In the genomic region with DNA sequence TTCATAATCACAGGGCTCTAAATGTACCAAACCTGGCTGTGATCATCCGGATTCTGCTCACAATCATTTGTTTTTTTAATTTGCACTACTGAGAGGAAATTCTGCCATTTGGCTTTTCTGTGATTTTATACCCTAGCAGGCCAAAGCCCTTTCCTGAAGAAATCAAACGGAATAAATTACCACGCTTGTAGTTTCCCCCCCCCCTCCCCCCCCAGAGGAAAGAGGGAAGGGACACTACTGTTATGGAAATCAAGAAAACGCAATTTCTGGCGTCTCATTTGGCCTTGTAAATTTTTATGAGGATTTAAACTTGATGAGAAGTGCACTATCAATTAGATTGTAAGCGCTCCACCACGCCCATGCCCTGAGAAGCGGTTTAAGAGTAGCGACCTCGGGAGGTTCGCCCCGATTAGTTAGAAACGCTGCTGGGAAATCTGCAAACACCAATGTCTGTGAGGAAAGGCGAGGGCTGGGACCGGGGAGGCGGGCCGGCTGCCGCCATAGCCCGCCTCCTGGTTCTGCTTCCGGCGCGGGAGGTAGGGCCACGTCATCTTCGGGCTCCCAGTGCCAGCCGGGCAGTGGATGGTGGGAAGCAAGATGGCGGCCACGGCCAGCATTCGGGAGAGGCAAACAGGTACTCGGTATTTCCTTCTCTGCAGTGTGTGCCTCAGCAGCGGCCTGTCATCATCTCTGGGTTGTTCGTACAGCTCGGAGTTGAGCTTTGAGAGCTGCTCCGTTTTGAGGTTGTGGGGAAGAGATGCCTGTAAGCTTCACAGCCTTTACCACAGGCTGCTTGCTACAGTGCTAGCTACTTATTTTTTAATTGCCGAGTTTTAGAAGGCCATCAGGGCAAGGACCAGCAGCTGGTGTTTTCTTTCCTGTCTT, we compare ENCODE assay signal across 8 mouse cellular contexts. TPM values are rescaled to one million over a fixed set of nuclear protein-coding genes. Genes with fewer than 3 reads are reported as not detected.
DNase-seq lines count a peak whose midpoint lies in the region; ATAC-seq and TF ChIP-seq lines count a peak whose summit lies in the region.

Gene Scfd1 (plus strand): TSS at position 508 of the 885 bp plus-strand sequence.

- peak within 1 kb of the TSS; percentile 76 for H3K27ac ChIP-seq in MEL (ENCODE audit: control insufficient read depth, low read depth, low read length)
- H3K27ac ChIP-seq in cerebellum, adult 2 months (ENCODE audit: insufficient read depth, low read length): peak within 1 kb of the TSS; percentile 32
- H3K27ac ChIP-seq in forebrain, postnatal 0 days (ENCODE audit: low read depth, low read length): peak within 1 kb of the TSS; percentile 87
- peak within 1 kb of the TSS; percentile 72 for H3K27ac ChIP-seq in lung, embryonic 15.5 days

- TF ChIP-seq CTCF in MEL (IDR thresholded peaks at IDR 0.05 in 2 of 3, conservative IDR thresholded peaks at IDR 0.05 in 1 of 3; ENCODE audit: control insufficient read depth in 1 of 3, insufficient read depth in 1 of 3, low read depth in 2 of 3, low read length in 3 of 3, poor library complexity in 1 of 3, severe bottlenecking in 1 of 3): no peak
- no peak for TF ChIP-seq CTCF in cerebellum, adult 2 months (IDR thresholded peaks at IDR 0.05; ENCODE audit: borderline replicate concordance, insufficient read depth, low read depth, low read length)
- 0 out of 2 replicates have a peak, but pooled peaks have one; percentile 8 for TF ChIP-seq CTCF in forebrain, postnatal 0 days (IDR thresholded peaks at IDR 0.05; ENCODE audit: low read depth)

- H3K36me3 ChIP-seq in MEL (ENCODE audit: control insufficient read depth in 1 of 2, insufficient read depth in 2 of 2, low read length in 2 of 2): peaks cover 2 to 18% of the 10 kb centered on the region in 2 experiments
- H3K36me3 ChIP-seq in forebrain, postnatal 0 days (ENCODE audit: insufficient read depth): peaks cover 16% of the 10 kb centered on the region
- H3K36me3 ChIP-seq in lung, embryonic 15.5 days: peaks cover 25% of the 10 kb centered on the region

- H3K79me2 ChIP-seq in MEL (ENCODE audit: control insufficient read depth, insufficient read depth, low read length, poor library complexity): peaks cover 9% of the 10 kb centered on the region

- no peaks in the 10 kb centered on the region for H3K9me3 ChIP-seq in MEL (replicated peaks; ENCODE audit: insufficient read depth, low read length)
- no peaks in the 10 kb centered on the region for H3K9me3 ChIP-seq in forebrain, postnatal 0 days (ENCODE audit: low read length)
- no peaks in the 10 kb centered on the region for H3K9me3 ChIP-seq in lung, embryonic 15.5 days

- H3K4me2 ChIP-seq in forebrain, postnatal 0 days (ENCODE audit: low read depth): peak within 1 kb of the TSS; percentile 61
- peak within 1 kb of the TSS; percentile 50 for H3K4me2 ChIP-seq in lung, embryonic 15.5 days

- WGBS in cerebellum, adult 2 months: 1% methylated on average over 34 of the region's 34 CpGs
- WGBS in forebrain, postnatal 0 days: under 1% methylated on average over 34 of the region's 34 CpGs
- 2% methylated on average over 34 of the region's 34 CpGs for WGBS in lung, embryonic 15.5 days

- H3K4me1 ChIP-seq in MEL (ENCODE audit: control insufficient read depth in 1 of 2, insufficient read depth in 2 of 2, low read length in 2 of 2): no peaks in the 10 kb centered on the region; a peak in 1 of 4 replicates
- H3K4me1 ChIP-seq in cerebellum, adult 2 months (ENCODE audit: control insufficient read depth, insufficient read depth, low read length): no peaks in the 10 kb centered on the region; the same call in 1 of the 2 replicates
- H3K4me1 ChIP-seq in forebrain, postnatal 0 days (ENCODE audit: insufficient read depth): no peaks in the 10 kb centered on the region
- H3K4me1 ChIP-seq in lung, embryonic 15.5 days: no peaks in the 10 kb centered on the region

- TF ChIP-seq POLR2A in MEL (IDR thresholded peaks at IDR 0.05; ENCODE audit: control insufficient read depth in 1 of 2, insufficient read depth in 1 of 2, low read depth in 1 of 2, low read length in 2 of 2, poor library complexity in 1 of 2): peak; percentile 74 to 91
- TF ChIP-seq POLR2A in cerebellum, adult 2 months (IDR thresholded peaks at IDR 0.05; ENCODE audit: borderline replicate concordance, insufficient read depth, low read length): peak; percentile 90

- peak; percentile 100 for ATAC-seq in forebrain, postnatal 0 days
- ATAC-seq in lung, embryonic 15.5 days (ENCODE audit: borderline replicate concordance, extremely low read depth, low FRiP score, low TSS enrichment): peak; percentile 100

- peak within 1 kb of the TSS; percentile 82 to 85 for H3K4me3 ChIP-seq in MEL (ENCODE audit: control insufficient read depth in 1 of 2, insufficient read depth in 1 of 2, low read depth in 2 of 2, low read length in 2 of 2)
- H3K4me3 ChIP-seq in cerebellum, adult 2 months (replicated peaks; ENCODE audit: insufficient read depth, low read depth, low read length): peak within 1 kb of the TSS; percentile 73
- peak within 1 kb of the TSS; percentile 82 for H3K4me3 ChIP-seq in forebrain, postnatal 0 days (ENCODE audit: low read depth, low read length)
- H3K4me3 ChIP-seq in lung, embryonic 15.5 days: peak within 1 kb of the TSS; percentile 53

- H3K27me3 ChIP-seq in MEL (ENCODE audit: control insufficient read depth in 1 of 2, insufficient read depth in 2 of 2, low read length in 2 of 2): no peaks in the 10 kb centered on the region
- no peaks in the 10 kb centered on the region for H3K27me3 ChIP-seq in cerebellum, adult 2 months (ENCODE audit: control insufficient read depth, insufficient read depth, low read length)
- no peaks in the 10 kb centered on the region for H3K27me3 ChIP-seq in forebrain, postnatal 0 days (ENCODE audit: insufficient read depth, low read length)
- no peaks in the 10 kb centered on the region for H3K27me3 ChIP-seq in lung, embryonic 15.5 days

- DNase-seq in MEL (ENCODE audit: low read depth, low spot score): peak; percentile 96
- peak; percentile 94 to 95 for DNase-seq in cerebellum, adult 2 months
- DNase-seq in forebrain, postnatal 0 days: peak; percentile 97
- DNase-seq in heart, postnatal 4 days: peak; percentile 94
- DNase-seq in layer of hippocampus, adult 8-10 months (ENCODE audit: low spot score in 2 of 2): peak; percentile 91 to 93
- peak; percentile 91 for DNase-seq in ovary, adult 18-20 months (ENCODE audit: low spot score)
- DNase-seq in thymus, postnatal 0 days (ENCODE audit: low spot score): peak; percentile 95

- TF ChIP-seq RAD21 in MEL (IDR thresholded peaks at IDR 0.05; ENCODE audit: low read depth, low read length): no peak

- peak in 1 of 2 experiments; percentile 11; a peak in 1 of 4 replicates for TF ChIP-seq EP300 in MEL (IDR thresholded peaks at IDR 0.05; ENCODE audit: low read depth in 1 of 2, low read length in 2 of 2)

- peak within 1 kb of the TSS; percentile 82 for H3K9ac ChIP-seq in MEL (ENCODE audit: control insufficient read depth, low read depth, low read length, poor library complexity, severe bottlenecking)
- H3K9ac ChIP-seq in forebrain, postnatal 0 days: peak within 1 kb of the TSS; percentile 87
- peak within 1 kb of the TSS; percentile 66 for H3K9ac ChIP-seq in lung, embryonic 15.5 days

TF ChIP-seq in MEL, 35 proteins besides CTCF, POLR2A, EP300 and RAD21 (continues in another document):
- TF ChIP-seq MEF2A (IDR thresholded peaks at IDR 0.05; ENCODE audit: extremely low read depth, insufficient replicate concordance, low read depth, low read length, poor library complexity, severe bottlenecking): no peak
- TF ChIP-seq CHD2 (IDR thresholded peaks at IDR 0.05; ENCODE audit: low read length): no peak
- no peak; the same call in 1 of the 2 replicates for TF ChIP-seq CHD1 (IDR thresholded peaks at IDR 0.05; ENCODE audit: low read depth, low read length)
- TF ChIP-seq MAX (IDR thresholded peaks at IDR 0.05; ENCODE audit: low read length): 0 out of 2 replicates have a peak, but pooled peaks have one; percentile 21
- no peak for TF ChIP-seq USF2 (IDR thresholded peaks at IDR 0.05; ENCODE audit: borderline replicate concordance in 1 of 2, insufficient read depth in 1 of 2, low read depth in 1 of 2, low read length in 2 of 2)
- TF ChIP-seq ETS1 (IDR thresholded peaks at IDR 0.05; ENCODE audit: low read depth, low read length): peak; percentile 24; the same call in 1 of the 2 replicates
- no peak for TF ChIP-seq NRF1 (IDR thresholded peaks at IDR 0.05; ENCODE audit: insufficient read depth, low read depth, low read length, poor library complexity, severe bottlenecking)
- TF ChIP-seq RCOR1 (IDR thresholded peaks at IDR 0.05; ENCODE audit: low read depth, low read length): 0 out of 2 replicates have a peak, but pooled peaks have one; percentile 13
- TF ChIP-seq TBP (IDR thresholded peaks at IDR 0.05; ENCODE audit: low read depth, low read length): peak; percentile 75
- peak; percentile 64 for TF ChIP-seq TCF12 (IDR thresholded peaks at IDR 0.05; ENCODE audit: low read depth, low read length)
- TF ChIP-seq ZKSCAN1 (IDR thresholded peaks at IDR 0.05; ENCODE audit: low read depth, low read length): no peak; the same call in 1 of the 2 replicates
- TF ChIP-seq TAL1 (IDR thresholded peaks at IDR 0.05; ENCODE audit: low read length): no peak
- TF ChIP-seq ZC3H11A (IDR thresholded peaks at IDR 0.05; ENCODE audit: low read depth, low read length): no peak
- peak; percentile 92 for TF ChIP-seq ZMIZ1 (IDR thresholded peaks at IDR 0.05; ENCODE audit: low read depth, low read length)
- TF ChIP-seq E2F4 (IDR thresholded peaks at IDR 0.05; ENCODE audit: borderline replicate concordance, low read depth, low read length): peak; percentile 58; the same call in 1 of the 2 replicates
- TF ChIP-seq NELFE (IDR thresholded peaks at IDR 0.05; ENCODE audit: low read depth, low read length): peak; percentile 80
- TF ChIP-seq USF1 (IDR thresholded peaks at IDR 0.05; ENCODE audit: low read depth, low read length): no peak
- no peak for TF ChIP-seq MAFK (IDR thresholded peaks at IDR 0.05; ENCODE audit: borderline replicate concordance, low read depth, low read length)
- 0 out of 2 replicates have a peak, but pooled peaks have one; percentile 16 for TF ChIP-seq GATA1 (IDR thresholded peaks at IDR 0.05; ENCODE audit: low read depth, low read length)

RNA-seq across cellular contexts. Expression of gene Scfd1, which starts in this region (rescaled TPM):
- total RNA-seq in MEL (2012; rRNA removed): 35.4 and 36.6 TPM in 2 replicates
- 10 to 100 TPM in 1 of 2 experiments, not detected in 1; 28.0 TPM for polyA plus RNA-seq in MEL (2012; ENCODE audit: insufficient read depth in 1 of 2, insufficient read length in 2 of 2, low read depth in 1 of 2, low replicate concordance in 2 of 2, missing spikeins in 1 of 2)
- 33.2 and 35.1 TPM in 2 replicates for polyA plus RNA-seq in cerebellum, adult 2 months (2012; rRNA removed)
- 54.4 and 59.6 TPM in 2 replicates for total RNA-seq in forebrain, postnatal 0 days (2014; rRNA removed)
- 62.4 and 67.5 TPM in 2 replicates for polyA plus RNA-seq in forebrain, postnatal 0 days (2015; fragmentation: Nextera tagmentation; extraction: Ambion mirVana)
- total RNA-seq in heart, postnatal 4 days (2021): 10 to 100 TPM; 40.4 to 40.7 TPM
- total RNA-seq in layer of hippocampus, adult 8-10 months (2022): 10 to 100 TPM; 41.6 to 45.0 (median 42.4) TPM
- polyA plus RNA-seq in lung, embryonic 15.5 days (2015; fragmentation: Nextera tagmentation; extraction: Ambion mirVana): 78.7 and 83.2 TPM in 2 replicates
- polyA plus RNA-seq in thymus, postnatal 0 days (2015; fragmentation: Nextera tagmentation; extraction: Ambion mirVana): 65.5 and 66.0 TPM in 2 replicates

Comparison
In these comparisons a context has a peak if more than half of its experiments do, and no peak if none do; other contexts are left out.
1. Peak in every context shown above with its lines: DNase-seq, ATAC-seq, H3K4me3 ChIP-seq and H3K27ac ChIP-seq.
2. H3K27ac ChIP-seq: peak in every context shown above with its lines; median percentile 87 in forebrain, postnatal 0 days; 76 in MEL; 72 in lung, embryonic 15.5 days; 32 in cerebellum, adult 2 months.